Mouse (Mus musculus) olfactory bulb, adult 2 months (tissue): ENCODE data around the gene Lpin1.

Experiments used
- CTCF ChIP-seq: fragments of 200-500 bp; IDR thresholded peaks from 2 replicates; pipeline ENCODE4 v1.5.1; 2012; ENCODE audit warnings: low read depth, mild to moderate bottlenecking, low read length, moderate library complexity; ENCODE audit not compliant: insufficient read depth
- POLR2A ChIP-seq: fragments of 200-500 bp; IDR thresholded peaks from 2 replicates; pipeline ENCODE4 v1.6.1; 2012; ENCODE audit warnings: mild to moderate bottlenecking, low read depth, low read length, moderate library complexity; ENCODE audit not compliant: insufficient read depth

DNA sequence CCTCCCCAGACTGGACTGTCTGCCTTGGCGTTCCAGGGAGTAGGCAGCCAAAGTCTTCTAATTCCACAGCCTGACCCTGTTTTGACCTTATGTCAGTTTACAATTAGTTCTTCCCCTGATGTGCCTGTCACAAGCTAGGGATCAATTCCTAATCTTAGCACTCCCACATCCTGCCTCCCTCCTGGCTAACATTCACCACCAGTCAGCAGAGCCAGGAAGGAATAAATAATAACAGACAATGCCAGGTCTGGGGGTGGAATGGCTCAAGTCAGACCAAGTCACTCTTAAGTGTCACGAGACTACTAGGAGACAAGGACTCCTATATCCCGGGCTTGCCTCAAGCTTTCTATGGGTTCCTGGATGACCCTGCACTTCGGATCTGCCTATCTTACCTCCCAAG, 20.8 kb downstream of the Lpin1 start:
- TF ChIP-seq CTCF (no peak), POLR2A (no peak)
